Mouse (Mus musculus) G1E (cell line): ENCODE measurements around the gene Trim11.

Source experiments
- CTCF ChIP-seq: IDR thresholded peaks from 2 replicates; pipeline ENCODE4 v1.5.1; 2012; ENCODE audit warnings: low read depth, low read length, inconsistent platforms, mixed read lengths
- GATA1 ChIP-seq: IDR thresholded peaks from 2 replicates; pipeline ENCODE4 v1.6.1; 2012; ENCODE audit warnings: borderline replicate concordance, low read length, inconsistent platforms, mixed read lengths
- POLR2AphosphoS5 ChIP-seq: IDR thresholded peaks from 2 replicates; pipeline ENCODE4 v1.6.1; 2012; ENCODE audit warnings: low read depth, low read length, inconsistent platforms; ENCODE audit not compliant: insufficient replicate concordance
- TAL1 ChIP-seq: conservative IDR thresholded peaks from 2 replicates; pipeline ENCODE4 v1.6.1; 2012; ENCODE audit warnings: low read depth, low read length, inconsistent platforms, mixed read lengths

DNA sequence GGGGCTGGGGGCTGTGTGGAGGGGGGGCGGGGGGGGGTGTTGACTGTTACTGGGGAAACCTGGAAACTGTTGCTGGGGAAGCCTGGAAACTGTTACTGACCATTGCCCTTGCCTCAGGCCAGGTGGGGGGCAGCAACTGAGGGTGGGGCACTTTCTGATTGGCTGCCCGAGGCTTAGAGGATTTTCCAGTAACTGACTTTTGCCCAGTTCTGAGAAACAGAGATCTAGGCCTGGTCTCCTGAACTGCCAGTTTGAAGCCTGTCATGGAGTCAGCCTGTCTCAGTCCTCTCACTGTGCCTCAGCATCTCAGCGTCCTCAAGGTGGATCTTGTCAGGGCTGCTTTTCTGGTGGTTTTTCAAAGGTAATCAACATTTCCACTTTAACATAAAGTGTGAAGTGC, 3.5 kb upstream of the Trim11 start:
- TF ChIP-seq CTCF (no peak), POLR2AphosphoS5 (no peak), TAL1 (no peak), GATA1 (no peak)
